Mouse (Mus musculus): ENCODE data around the gene E130309D02Rik. TPM values are rescaled to one million over a fixed set of nuclear protein-coding genes. Genes with fewer than 3 reads are reported as not detected.

Gene E130309D02Rik
- 47.9 and 50.4 TPM in 2 replicates for polyA plus RNA-seq (2015; fragmentation: Nextera tagmentation; extraction: Ambion mirVana)

DNA sequence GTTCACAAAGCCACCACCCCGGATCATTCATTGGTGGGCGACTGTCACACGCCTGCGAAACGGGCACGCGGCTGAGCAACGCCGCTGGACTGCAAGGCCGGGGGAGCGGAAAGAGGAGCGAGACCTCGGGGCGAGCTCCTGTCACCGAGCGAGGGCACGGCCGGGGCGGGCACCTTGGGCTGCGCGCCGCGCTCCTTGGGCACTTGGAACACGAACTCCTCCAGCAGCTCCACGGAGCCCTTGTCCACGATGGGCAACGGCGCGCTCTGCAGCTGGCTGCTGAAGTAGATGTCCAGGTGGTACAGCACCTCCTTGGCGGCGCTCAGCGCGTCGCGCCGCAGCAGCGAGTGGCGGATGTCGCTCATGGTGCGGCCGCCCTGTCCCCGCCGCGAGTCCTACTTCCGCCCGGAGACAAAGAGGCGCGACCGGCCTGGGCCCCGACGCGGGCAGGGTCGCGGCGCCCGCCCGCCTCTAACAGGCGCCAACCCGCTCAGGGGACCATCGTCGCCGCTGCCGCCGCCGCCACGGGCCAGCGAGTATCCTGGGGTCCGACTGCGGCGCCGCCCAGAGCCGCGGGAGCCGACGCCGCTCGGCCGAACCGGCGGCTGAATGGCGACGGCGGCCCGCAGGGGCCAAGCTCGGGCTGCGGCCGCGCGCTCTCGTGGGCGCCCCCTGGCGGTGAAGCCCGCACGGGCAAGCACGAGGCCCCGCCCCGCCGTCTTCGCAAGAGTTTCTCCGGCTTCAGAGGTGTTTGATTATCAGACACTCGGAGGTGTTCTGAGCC lies at the start of gene E130309D02Rik:
Gene E130309D02Rik (minus strand): TSS at position 631 of the 784 bp plus-strand sequence.
- Histone ChIP-seq H3K27me3 (no peaks in the 10 kb centered on the region), H3K4me3 (peak within 1 kb of the TSS; percentile 99), H3K4me1 (peaks cover 31% of the 10 kb centered on the region), H3K9ac (replicated peaks) (peak within 1 kb of the TSS; percentile 99), H3K27ac (replicated peaks) (peak within 1 kb of the TSS; percentile 98), H3K36me3 (peaks cover 63% of the 10 kb centered on the region), H3K9me3 (no peaks in the 10 kb centered on the region), H3K4me2 (replicated peaks) (peak within 1 kb of the TSS; percentile 88)
- WGBS = under 1% methylated on average over 101 of the region's 101 CpGs
- peak; percentile 86 for ATAC-seq (replicated peaks)

GRCm38 (mm10) chr5:143363678-143364615 lies 48.8 kb upstream of the E130309D02Rik start:
- peak; percentile 72 for ATAC-seq (replicated peaks)
- under 1% methylated on average over 47 of the region's 47 CpGs for WGBS
- Histone ChIP-seq H3K9me3 (no peaks in the 10 kb centered on the region), H3K27me3 (peaks cover 22% of the 10 kb centered on the region; the same call in 1 of the 2 replicates), H3K36me3 (no peaks in the 10 kb centered on the region), H3K27ac (replicated peaks) (peak overlapping the region; percentile 25), H3K4me3 (peak overlapping the region; percentile 52), H3K4me2 (replicated peaks) (peak overlapping the region; percentile 86), H3K9ac (replicated peaks) (peak overlapping the region; percentile 58), H3K4me1 (peaks cover 23% of the 10 kb centered on the region)

DNA sequence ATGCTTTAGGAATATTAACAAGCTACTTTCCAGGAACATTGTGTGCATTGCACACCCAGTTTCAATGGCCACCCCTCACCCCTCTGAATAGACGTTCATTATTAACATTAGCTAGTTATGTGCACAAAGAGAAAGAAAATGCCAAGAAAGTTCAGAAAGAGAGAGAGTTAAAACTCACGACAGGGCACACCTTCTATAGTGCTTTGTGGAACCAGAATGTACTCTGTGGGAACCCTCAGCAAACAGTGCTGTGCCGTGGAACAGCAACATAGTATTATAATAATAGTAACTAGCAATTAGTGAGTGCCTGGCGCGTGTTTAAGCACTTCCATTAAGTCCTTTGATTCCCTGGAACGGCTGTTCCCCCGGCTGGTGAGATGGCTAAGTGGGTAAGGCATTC lies 46.3 kb upstream of the E130309D02Rik start:
- ATAC-seq (replicated peaks) = no peak
- Histone ChIP-seq H3K4me2 (replicated peaks) (no peak overlapping the region), H3K9ac (replicated peaks) (no peak overlapping the region), H3K4me1 (peaks cover 26% of the 10 kb centered on the region), H3K27me3 (peaks cover 11% of the 10 kb centered on the region; the same call in 1 of the 2 replicates), H3K9me3 (no peaks in the 10 kb centered on the region), H3K4me3 (no peak overlapping the region), H3K36me3 (no peaks in the 10 kb centered on the region), H3K27ac (replicated peaks) (no peak overlapping the region)
- 7% methylated on average over 7 of the region's 7 CpGs for WGBS

GRCm38 (mm10) chr5:143360000-143360399 lies 44.8 kb upstream of the E130309D02Rik start:
- Histone ChIP-seq H3K9ac (replicated peaks) (no peak overlapping the region), H3K27ac (replicated peaks) (no peak overlapping the region), H3K9me3 (no peaks in the 10 kb centered on the region), H3K4me1 (peaks cover 26% of the 10 kb centered on the region), H3K27me3 (peaks cover 7% of the 10 kb centered on the region; the same call in 1 of the 2 replicates), H3K4me3 (no peak overlapping the region), H3K36me3 (no peaks in the 10 kb centered on the region), H3K4me2 (replicated peaks) (no peak overlapping the region)
- WGBS = 61% methylated on average over 5 of the region's 5 CpGs
- no peak for ATAC-seq (replicated peaks)

GRCm38 (mm10) chr5:143359263-143359662 lies 44.1 kb upstream of the E130309D02Rik start:
- no peak for ATAC-seq (replicated peaks)
- peaks cover 3% of the 10 kb centered on the region; the same call in 1 of the 2 replicates for H3K27me3 ChIP-seq
- H3K27ac ChIP-seq (replicated peaks) = no peak overlapping the region
- H3K9me3 ChIP-seq = no peaks in the 10 kb centered on the region
- H3K36me3 ChIP-seq = no peaks in the 10 kb centered on the region
- no peak overlapping the region for H3K4me3 ChIP-seq
- H3K4me2 ChIP-seq (replicated peaks) = no peak overlapping the region
- WGBS = 33% methylated on average over 7 of the region's 7 CpGs
- peaks cover 20% of the 10 kb centered on the region for H3K4me1 ChIP-seq
- no peak overlapping the region for H3K9ac ChIP-seq (replicated peaks)

GRCm38 (mm10) chr5:143357564-143357963 lies 42.4 kb upstream of the E130309D02Rik start:
- Histone ChIP-seq H3K9ac (replicated peaks) (peak overlapping the region; percentile 28), H3K4me1 (peaks cover 11% of the 10 kb centered on the region), H3K9me3 (no peaks in the 10 kb centered on the region), H3K4me3 (peak overlapping the region; percentile 23), H3K27ac (replicated peaks) (no peak overlapping the region), H3K27me3 (peaks cover 3% of the 10 kb centered on the region; the same call in 1 of the 2 replicates), H3K4me2 (replicated peaks) (peak overlapping the region; percentile 36), H3K36me3 (no peaks in the 10 kb centered on the region)
- 5% methylated on average over 28 of the region's 28 CpGs for WGBS
- no peak for ATAC-seq (replicated peaks)

- peak within 1 kb of the TSS; percentile 36 for H3K4me2 ChIP-seq (replicated peaks)
- H3K9ac ChIP-seq (replicated peaks) = peak within 1 kb of the TSS; percentile 28
- H3K27ac ChIP-seq (replicated peaks) = no peak within 1 kb of the TSS
- 14% methylated on average over 17 of the region's 17 CpGs for WGBS
- H3K9me3 ChIP-seq = no peaks in the 10 kb centered on the region
- peaks cover 3% of the 10 kb centered on the region; the same call in 1 of the 2 replicates for H3K27me3 ChIP-seq
- H3K4me1 ChIP-seq = peaks cover 11% of the 10 kb centered on the region
- peak within 1 kb of the TSS; percentile 23 for H3K4me3 ChIP-seq
- H3K36me3 ChIP-seq = no peaks in the 10 kb centered on the region
- no peak for ATAC-seq (replicated peaks)
These were observed 41.7 kb upstream of the E130309D02Rik start, which contains the start of gene Grid2ip for GRCm38 (mm10) chr5:143356686-143357388. TSS of gene Grid2ip (plus strand) at chr5:143357338.

DNA sequence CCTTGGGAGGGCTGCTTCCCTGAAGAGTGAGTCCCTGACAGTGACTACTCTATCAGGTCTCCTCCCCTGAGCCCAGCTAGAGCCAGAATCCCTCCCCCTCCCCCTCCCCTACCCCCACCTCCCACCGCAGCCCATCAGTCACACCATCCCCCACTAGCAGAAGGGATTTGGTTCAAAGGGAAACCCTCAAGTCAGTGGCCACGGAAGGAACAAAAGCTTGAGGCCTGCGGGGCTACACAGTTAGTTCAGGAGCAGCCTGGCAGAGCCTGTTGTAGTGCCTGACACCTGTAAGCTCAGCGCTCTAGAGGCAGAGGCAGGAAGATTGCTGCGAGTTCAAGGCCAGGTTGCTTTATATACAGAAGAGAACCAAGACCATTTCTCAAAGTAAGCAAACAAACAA lies 40.9 kb upstream of the E130309D02Rik start:
- no peak overlapping the region for H3K9ac ChIP-seq (replicated peaks)
- H3K36me3 ChIP-seq = no peaks in the 10 kb centered on the region
- no peak for ATAC-seq (replicated peaks)
- H3K27me3 ChIP-seq = peaks cover 3% of the 10 kb centered on the region; the same call in 1 of the 2 replicates
- no peaks in the 10 kb centered on the region for H3K9me3 ChIP-seq
- peaks cover 11% of the 10 kb centered on the region for H3K4me1 ChIP-seq
- no peak overlapping the region for H3K4me3 ChIP-seq
- no peak overlapping the region for H3K4me2 ChIP-seq (replicated peaks)
- WGBS = 36% methylated on average over 5 of the region's 5 CpGs
- H3K27ac ChIP-seq (replicated peaks) = no peak overlapping the region

GRCm38 (mm10) chr5:143346367-143346766 lies 31.2 kb upstream of the E130309D02Rik start:
- no peaks in the 10 kb centered on the region for H3K4me1 ChIP-seq
- no peaks in the 10 kb centered on the region for H3K36me3 ChIP-seq
- WGBS = 42% methylated on average over 8 of the region's 8 CpGs
- ATAC-seq (replicated peaks) = no peak
- no peak overlapping the region for H3K4me3 ChIP-seq
- peak overlapping the region; percentile 9; the same call in 1 of the 2 replicates for H3K27ac ChIP-seq (replicated peaks)
- no peaks in the 10 kb centered on the region for H3K27me3 ChIP-seq
- no peak overlapping the region for H3K9ac ChIP-seq (replicated peaks)
- H3K4me2 ChIP-seq (replicated peaks) = no peak overlapping the region
- peaks cover 6% of the 10 kb centered on the region; the same call in 1 of the 2 replicates for H3K9me3 ChIP-seq

GRCm38 (mm10) chr5:143339603-143340002 lies 24.4 kb upstream of the E130309D02Rik start:
- 52% methylated on average over 6 of the region's 6 CpGs for WGBS
- H3K27ac ChIP-seq (replicated peaks) = no peak overlapping the region
- H3K9ac ChIP-seq (replicated peaks) = no peak overlapping the region
- H3K4me3 ChIP-seq = no peak overlapping the region
- H3K36me3 ChIP-seq = no peaks in the 10 kb centered on the region
- H3K27me3 ChIP-seq = 0 out of 2 replicates have a peak, but pooled peaks cover 3% of the 10 kb centered on the region
- ATAC-seq (replicated peaks) = no peak
- H3K4me2 ChIP-seq (replicated peaks) = no peak overlapping the region
- H3K9me3 ChIP-seq = no peaks in the 10 kb centered on the region
- H3K4me1 ChIP-seq = no peaks in the 10 kb centered on the region

DNA sequence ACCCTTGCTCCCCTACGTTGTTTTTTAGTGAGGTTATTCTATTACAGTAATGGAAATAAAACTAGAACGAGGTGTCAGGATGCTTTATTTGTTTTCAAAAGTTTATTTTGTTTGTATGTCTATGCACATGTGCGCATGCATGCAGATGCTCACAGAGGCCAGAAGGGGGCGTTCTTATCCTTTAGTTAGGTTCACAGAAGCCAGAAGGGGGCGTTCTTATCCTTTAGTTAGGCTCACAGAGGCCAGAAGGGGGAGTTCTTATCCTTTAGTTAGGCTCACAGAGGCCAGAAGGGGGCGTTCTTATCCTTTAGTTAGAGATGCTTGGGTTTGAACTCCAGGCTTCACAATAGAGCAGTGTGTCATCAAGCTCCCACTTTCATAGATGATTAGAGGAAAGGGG lies 21.4 kb upstream of the E130309D02Rik start:
- no peak overlapping the region for H3K9ac ChIP-seq (replicated peaks)
- 0 out of 2 replicates have a peak, but pooled peaks cover 3% of the 10 kb centered on the region for H3K27me3 ChIP-seq
- H3K27ac ChIP-seq (replicated peaks) = no peak overlapping the region
- WGBS = 69% methylated on average over 6 of the region's 6 CpGs
- no peak overlapping the region for H3K4me3 ChIP-seq
- H3K4me1 ChIP-seq = no peaks in the 10 kb centered on the region
- H3K4me2 ChIP-seq (replicated peaks) = no peak overlapping the region
- no peaks in the 10 kb centered on the region for H3K36me3 ChIP-seq
- no peaks in the 10 kb centered on the region for H3K9me3 ChIP-seq
- no peak for ATAC-seq (replicated peaks)
